Mouse (Mus musculus) gastrocnemius, adult 8-10 months (tissue): ENCODE measurements around the gene Ccdc88c. TPM values are rescaled to one million over a fixed set of nuclear protein-coding genes. Genes with fewer than 3 reads are reported as not detected.
"Not testable (repeated sequence)": the region's sequence is repeated elsewhere in the genome, so short reads cannot be mapped to it uniquely, and the experiment has no call there.

Experiments used
- DNase-seq, 2 experiments: peaks; one replicate each; pipeline ENCODE4 v3.0.0; 2022; ENCODE audit warnings: low spot score in 2 of 2
- total RNA-seq, 4 experiments: library from RNA; stranded (reverse); gene quantifications; 2 replicates each; pipeline ENCODE4 v1.2.4; 2022

Ccdc88c gene
- total RNA-seq, 4 experiments from 2014 or later: 32.5 to 47.7 (median 37.3) TPM

DNA sequence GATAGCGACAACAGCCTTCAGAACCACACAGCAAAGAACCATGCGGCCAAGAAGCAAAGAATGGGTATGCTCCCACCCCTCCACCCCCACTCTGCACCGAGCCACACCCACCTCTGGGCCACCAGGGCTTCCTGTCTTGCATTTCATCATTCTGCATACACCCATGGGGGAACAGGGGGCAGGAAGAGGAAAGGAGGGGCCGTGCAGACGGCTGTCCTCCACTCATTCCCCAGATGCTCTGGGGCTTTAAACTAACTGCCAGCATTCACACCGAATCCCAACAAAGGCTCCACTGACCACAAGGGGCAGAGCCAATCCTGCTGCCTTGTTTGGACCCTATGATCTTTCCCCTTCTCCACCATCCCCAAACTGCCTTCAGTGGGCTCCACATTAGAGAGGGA is 10.9 kb downstream of the Ccdc88c start:
- DNase-seq: no peak

DNA sequence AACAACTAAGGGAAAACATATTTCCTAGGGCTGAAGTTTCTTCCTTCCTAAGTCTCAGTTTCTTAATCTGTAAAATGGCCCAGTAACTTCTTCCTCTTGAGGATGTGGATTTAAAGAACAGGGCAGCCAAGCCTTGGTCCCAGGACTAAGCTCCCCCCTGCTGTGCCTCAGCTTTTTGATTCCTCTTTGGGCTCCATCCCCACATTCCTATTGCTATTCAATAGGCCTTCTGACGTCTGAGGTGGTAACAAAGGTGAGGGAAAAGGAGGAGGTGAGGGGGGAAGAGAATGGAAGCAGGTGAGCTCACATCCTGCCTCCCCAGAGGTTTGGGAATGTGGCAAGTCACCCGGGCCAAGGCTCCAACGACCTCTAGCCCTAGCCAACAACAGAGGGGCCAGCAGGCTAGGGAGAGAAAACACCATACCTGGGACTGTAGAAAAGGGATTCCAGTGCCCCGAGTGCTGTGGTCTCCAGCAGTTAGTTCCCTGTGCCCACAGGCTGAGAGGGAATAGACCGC is 12.4 kb downstream of the Ccdc88c start:
- no peak for DNase-seq

DNA sequence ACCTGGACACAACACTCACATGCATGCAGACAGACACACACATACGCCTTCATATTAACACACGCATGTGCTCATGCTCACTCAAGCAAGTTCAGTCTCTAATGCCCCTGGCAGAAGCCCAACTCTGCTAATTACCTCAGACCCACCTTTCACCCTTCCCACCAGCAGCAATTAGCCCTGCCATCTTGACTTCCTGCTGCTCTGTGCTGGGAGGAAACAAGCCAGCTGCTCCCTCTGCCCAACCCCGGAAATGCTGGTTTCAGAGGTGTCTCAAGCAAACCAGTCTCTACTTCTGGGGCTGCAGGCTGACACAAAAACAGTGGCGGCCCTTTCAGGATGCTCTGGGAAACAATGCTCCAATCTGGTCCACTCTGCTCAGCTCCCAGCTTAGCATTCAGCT is 12.9 kb downstream of the Ccdc88c start:
- DNase-seq: no peak

DNA sequence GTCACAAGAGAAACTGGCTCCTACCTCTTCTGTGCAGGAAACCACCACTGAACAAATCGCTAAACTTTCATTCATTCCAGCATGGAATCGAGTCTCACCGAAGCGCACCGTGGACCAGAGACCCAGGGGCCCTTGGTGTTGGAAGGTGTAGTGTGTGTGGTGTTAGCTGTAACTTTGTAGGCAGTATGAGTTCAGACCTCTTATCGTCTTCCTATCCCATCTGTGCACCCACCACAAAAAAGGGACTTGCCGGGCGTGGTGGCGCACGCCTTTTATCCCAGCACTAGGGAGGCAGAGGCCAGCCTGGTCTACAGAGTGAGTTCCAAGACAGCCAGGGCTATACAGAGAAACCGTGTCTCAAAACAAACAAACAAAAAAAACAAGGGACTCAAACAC is 13.7 kb downstream of the Ccdc88c start:
- no peak for DNase-seq

DNA sequence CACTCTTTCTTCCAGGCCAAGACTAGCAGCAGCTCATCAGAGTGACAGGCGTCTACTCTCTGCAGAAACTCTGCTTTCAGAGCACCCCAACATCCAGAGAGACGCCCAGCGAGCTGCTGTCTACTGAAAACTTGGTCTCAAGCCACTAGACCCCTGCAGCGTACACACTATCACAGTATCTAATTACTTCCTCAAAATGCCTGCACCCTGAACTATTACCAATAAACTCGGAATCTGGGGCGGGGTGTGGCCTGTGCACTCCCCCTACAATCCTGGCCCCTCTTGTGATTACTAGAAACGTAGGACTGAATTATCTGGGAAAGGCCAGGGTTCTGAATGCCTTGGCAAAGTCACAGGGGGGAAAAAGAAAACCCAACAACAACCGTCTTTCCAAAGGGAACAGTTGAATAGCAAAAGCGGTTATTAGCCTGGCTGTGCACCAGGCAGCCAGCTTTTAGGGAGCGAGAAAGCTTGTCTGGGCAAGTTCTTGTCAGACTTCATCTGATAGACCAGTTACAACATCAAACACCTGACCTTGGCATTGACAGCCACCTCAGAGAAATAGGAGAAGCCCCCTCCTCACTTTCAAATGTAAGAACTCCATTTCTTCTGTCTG is 14.2 kb downstream of the Ccdc88c start:
- DNase-seq: no peak

DNA sequence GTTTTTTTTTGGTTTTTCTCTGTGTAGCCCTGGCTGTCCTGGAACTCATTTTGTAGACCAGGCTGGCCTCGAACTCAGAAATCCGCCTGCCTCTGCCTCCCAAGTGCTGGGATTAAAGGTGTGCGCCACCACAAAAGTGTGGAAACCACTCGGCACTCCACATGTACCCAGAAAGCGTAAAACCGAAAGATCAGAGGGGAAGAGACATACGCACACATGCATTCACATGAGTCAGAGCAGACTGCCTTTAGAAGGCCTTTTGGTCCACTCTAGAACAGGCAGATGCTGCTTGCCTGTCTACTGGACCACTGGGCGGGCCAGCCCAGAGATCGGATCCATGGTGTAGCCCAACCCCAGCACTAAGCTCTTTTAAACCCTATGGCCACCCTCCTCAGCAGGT is 15.2 kb downstream of the Ccdc88c start:
- DNase-seq: not testable (repeated sequence)

DNA sequence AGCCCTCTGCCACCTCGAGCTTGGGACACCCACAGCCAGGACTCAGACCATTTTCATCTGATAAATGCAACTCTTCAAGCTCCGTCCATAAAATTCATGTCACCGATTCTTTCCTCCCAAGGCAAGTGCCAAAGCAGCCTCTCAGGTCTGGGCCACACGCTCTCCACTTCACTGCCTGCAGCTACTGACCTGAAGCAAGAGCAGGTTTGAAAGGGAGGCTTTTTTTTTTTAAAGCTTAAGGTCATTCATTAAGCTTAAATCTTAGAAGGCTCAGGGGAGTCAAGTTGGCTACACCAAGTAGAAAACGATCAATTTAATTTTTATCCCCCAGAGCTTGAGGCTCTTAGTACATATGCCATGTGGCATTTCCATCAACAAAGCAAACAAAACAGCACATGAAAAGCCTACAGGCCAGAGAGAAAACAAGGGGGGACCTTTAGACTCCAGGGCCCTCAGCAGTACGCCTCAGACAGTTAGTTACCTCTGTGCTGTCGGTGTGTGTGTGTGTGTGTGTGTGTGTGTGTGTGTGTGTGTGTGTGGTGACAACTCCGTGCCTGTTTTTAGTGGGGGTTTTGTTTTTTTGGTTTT is 15.7 kb downstream of the Ccdc88c start:
- DNase-seq: no peak

DNA sequence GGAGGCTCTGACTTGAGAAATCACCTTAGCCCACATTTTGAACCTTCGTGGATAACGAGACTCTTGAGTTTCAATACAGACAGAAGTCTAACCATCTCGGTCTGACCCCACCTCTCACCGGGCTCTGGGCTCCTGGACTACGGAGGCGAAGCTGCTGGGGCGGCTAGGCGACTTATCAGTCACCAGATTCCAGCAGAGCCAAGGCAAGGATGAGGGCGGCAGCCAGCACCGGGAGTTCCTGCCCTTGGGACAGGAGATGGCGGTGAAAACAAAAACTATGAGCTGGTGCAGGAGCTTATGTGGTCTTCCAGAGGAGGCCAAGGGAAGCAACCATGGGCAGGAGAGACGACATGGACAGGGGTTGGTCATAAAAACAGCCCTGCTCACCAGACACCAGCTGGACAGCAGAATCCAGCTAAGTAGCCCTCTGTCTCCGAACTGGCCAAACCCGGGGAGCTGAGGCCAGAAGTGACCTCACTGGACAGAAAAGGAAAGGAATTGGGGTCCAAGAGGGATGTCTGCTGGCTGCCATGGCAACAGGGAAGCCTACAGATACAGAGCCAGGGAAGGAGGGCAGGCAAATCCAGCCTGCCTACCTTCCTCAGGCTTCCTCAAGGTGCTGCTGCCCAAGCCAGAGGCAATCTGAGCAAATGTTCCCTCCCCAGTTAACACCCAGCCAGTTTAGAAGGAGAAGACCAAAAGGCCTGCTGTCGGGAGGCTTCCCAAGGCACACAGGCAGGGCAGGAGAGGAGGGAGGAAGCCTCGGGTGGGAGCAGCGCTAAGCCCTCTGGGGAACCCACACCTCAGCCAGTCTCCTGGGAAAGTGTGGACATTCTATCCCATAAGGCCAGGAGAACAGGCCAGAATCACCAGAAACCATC is 16.4 kb downstream of the Ccdc88c start:
- DNase-seq: no peak

DNA sequence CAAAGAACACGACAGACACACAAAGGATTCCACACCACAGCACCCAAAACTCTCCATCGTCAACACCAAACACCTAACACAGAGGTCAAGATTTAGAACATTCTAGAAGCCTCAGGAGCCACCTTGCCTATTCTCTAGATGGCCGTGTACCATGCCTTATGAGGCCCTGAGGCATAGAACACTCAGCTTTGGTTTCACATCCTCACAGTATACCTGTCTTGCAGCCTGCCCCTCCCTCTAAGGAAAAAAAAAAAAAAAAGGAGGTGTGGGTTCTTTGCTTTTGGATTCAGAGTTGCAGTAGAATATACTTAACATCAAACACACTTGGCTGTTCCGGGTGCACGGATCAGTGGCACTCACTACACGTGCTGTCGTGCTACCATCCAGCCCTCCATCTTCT is 17.8 kb downstream of the Ccdc88c start:
- no peak for DNase-seq

DNA sequence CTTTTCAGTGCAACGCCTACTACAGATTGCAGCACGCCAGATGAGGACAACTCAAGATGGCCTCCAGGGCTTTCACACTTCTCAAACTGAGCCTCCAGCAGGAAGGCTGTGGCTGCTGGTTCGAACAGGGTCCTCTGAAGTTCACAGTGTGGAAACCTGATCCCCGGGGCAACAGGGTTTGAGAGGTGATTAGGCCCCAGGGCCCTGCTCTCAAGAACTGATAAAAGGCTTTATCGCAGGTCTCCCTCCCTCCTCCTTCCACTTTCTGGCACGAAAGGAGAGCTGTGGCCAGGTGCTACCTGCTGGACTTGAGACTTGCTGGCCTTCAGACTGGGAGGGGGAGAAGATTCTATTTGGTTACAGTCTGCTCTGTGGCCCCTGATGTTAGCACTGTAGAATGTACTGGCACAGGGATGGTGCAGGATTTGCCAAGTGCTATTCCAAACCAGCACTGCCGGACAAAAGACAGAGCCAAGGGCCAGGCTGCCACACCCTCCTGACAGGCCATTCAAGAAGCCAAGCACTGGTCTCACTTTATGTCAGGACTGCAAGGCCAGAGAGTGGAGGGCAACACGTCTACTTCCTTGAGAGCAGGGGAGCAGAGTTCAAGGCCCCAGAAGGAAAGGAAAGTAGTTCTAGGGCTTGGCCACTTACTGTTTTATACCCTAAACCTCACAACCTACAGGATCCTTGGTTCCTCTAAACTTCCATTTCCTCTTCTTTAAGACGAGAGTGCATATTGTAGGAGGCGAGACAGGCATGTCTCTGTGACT is 18.5 kb downstream of the Ccdc88c start:
- peak; percentile 57 to 77 for DNase-seq

DNA sequence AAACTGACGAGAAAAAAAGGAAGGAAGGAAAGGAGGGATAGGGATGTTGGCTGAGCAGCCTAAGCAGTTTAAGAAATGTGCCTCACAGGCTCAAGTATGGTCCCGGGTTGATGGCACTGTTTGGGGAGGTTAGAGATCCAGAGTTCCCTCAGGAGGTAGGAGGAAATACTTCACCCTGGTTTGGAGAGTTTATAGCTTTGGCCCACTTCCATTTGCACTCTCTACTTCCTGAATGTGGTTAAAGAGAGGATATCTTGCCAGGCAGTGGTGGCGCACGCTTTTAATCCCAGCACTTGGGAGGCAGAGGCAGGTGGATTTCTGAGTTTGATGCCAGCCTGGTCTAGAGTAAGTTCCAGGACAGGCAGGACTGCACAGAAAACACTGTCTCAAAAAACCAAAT is 19.6 kb downstream of the Ccdc88c start:
- no peak for DNase-seq

DNA sequence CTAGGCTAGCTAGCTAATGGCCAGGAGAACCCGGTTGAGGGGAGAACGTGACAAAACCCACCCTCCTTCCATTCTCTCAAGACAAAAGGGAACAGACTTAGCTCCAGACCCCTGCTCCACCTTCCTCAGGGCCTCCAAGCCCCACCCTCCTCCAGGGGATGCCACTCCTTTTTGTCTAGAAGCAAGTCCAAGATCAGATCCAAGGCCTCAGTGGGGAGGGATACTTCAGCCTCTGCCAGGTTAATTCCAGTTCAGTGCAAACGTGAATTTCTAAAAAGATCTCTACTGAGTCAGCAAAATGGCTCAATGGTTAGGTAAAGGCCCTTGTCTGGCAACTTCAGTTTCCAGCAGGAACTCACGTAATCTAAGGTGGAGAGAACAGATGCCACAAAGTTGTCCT is 20.2 kb downstream of the Ccdc88c start:
- DNase-seq: no peak

DNA sequence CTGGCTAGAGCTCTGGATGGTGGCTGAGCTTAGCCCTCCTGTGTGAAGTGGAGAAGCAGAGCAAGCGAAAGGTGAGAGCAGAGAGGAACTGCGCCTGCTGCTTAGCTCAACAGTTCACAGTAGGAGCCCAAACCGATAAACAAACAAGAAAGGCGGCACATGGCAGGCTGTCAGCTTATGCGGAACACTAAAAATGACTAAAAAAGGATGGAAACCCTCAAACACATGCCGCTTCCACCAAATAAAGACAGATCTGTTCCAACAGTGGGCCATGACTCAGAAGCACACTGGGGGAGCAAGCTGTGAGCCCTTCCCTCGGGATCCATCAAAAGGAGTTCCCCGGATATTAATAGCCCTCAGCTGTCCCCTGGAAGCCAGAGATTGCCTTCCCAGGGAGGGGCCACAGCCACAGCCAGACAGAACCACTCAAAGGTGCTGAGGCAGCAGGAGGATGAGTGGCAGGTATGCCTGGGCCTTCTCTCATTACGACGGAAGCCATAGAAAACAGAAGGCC is 20.8 kb downstream of the Ccdc88c start:
- peak; percentile 72 to 84 for DNase-seq

DNA sequence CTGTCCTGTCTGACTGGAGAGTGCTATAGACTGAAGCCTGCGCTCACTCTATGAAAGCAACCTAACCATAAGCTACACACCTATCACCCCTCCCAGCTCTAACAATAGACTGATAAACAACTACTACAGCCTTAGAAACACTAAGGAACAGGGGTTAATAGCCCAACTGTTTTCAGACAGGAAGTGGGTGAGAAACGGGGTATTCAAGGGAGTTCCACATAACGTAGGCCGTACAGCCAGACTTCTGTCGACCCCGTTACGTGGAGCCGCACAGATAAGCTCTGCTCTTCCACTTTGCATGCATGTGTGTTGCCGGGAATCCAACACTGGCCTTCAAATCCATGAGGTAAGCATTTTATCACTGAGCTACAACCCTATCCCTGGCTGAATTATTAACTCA is 21.4 kb downstream of the Ccdc88c start:
- DNase-seq: no peak

DNA sequence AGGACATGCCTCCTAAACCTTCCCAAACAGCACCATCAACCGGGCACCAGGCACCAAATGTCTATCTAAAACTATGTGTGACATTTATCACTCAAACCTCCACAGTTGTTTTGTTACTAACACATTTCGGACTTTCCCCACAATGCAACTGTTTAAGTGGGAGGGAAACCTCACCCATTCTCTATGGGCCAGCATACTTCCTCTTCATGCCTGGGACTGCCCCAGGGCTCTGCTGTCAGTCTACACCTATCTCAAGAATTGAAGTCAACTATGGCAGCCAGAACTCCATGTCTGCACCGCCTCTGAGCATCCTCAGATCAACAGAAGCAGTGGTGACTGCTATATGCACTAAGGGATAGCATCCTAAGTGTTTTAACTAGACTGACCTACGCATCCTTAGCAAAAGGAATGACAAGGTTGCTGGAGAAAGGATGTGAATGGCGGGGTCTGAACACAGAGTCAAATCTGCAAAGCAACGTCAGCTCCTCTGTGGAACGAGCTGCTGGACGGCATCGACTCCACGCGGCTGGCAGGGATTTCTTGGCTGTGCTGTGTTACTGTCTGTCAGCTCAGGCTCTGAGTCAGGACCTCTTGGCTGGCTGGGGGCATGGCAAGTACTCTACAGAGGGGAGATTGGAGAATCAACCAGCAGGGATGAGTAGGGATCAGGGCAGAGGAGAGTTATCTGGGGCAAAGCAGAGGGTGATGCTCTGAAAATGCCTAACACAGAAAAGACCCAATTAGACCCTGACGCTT is 23.0 kb downstream of the Ccdc88c start:
- no peak for DNase-seq

DNA sequence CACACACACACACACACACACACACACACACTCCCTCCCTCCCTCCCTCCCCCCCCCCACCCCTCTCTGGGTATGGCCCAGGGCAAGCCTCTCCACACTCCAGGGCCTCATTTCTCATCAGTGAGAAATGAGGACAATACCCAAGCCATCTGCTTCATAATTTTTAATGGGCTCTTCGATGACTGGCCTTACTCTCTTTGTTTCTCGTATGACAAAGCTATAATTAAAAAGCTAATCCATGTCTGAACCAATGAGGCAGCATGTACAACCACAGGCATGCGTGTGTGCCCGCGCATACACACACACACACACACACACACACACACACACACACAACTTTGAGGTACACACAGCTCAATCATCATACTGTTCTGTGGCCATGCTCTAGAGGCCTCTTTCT is 23.9 kb downstream of the Ccdc88c start:
- no peak for DNase-seq

DNA sequence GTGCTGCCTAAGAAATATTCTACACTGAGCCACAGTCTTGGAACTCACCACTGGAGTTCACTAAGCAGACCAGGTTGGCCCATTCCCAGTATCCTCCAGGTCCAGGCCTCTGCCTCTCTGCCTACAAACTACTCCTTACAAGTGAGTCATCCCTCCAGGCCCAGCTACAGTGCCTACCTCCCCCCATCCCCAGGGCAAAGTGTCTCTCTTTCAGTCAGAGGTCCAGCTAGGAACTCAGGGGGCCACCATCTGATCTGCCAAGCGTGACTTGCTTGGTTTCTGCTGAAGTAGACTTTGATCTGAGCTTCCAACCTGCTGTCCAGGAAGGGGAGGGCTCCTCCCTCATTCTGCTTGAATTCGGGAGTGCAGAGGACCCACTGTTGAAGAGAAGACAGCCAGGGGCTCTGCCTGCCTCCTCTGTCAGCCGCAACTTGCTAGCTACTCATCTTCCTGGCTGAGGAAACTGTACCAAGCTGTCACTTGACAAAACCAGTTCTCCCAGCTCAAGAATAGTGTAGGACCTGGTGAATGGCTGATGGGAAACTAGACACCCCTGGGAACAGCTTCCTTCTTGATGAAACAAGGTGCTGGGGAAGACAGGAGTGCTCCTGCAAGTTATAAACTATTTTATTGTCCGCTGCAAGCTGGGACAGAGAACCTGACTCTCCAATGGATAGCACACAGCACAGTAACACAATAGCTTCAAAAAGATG is 25.9 kb downstream of the Ccdc88c start:
- no peak for DNase-seq

DNA sequence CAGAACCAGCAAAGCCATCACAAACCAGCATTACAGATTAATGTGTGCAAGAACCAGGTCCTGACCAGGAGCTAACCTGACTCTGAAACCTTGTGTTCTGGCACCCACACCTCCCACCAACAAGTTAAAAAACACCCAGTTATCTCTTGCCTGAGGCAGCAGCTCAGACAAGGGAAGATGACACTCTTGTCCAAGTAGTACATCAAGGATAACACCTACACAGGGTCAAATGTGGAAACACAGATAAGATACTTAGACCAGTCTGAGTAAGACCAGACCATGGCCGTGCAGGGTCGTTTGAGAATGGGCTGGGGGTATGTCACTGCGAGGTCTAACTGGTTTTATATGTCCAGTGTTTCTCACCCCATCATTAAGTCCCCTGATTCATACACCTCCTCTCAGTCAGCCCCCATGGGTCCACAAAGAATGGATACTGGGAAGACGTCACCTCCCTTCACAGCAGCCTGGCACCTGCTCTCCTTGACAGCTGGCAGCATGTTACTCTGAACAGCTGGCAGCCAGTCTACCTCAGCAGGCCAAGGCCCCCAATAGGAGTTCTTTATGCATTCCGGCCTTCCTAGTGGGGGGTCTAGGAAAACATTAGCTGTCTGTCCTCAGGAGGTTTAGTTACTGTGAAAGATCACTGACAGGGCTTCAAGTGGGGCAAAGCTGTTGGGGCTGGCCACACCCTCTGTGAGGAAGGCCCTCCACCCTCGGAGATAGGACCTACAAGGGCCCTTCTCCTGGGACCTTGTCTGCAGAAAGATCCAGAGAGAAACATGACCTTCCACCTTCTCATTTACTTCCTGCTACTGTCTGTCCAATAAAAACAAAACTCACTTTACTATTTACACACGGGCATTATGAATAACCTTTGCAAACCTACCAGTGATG is 29.5 kb downstream of the Ccdc88c start:
- DNase-seq: no peak

DNA sequence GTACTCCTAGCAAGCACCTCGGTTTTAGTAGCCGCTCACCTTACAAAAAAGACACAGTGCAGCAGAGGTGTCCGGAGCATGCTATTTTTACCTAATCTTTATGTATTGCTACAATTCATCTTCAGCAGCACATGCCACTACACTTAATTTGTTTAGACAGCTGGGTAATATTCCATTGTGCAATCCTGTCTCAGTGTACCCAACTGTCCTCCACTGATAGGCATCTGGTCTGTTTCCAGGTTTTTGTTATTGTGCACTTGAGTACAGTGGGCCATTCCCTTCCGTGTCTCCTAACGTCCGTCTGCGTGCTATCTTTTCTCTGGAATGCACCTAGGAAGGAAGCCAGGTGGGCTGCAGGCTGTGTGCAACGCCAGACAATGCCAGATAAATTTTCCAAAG is 30.3 kb downstream of the Ccdc88c start:
- DNase-seq: no peak
